Mouse (Mus musculus): ENCODE data around the gene Rcan1.

DNA sequence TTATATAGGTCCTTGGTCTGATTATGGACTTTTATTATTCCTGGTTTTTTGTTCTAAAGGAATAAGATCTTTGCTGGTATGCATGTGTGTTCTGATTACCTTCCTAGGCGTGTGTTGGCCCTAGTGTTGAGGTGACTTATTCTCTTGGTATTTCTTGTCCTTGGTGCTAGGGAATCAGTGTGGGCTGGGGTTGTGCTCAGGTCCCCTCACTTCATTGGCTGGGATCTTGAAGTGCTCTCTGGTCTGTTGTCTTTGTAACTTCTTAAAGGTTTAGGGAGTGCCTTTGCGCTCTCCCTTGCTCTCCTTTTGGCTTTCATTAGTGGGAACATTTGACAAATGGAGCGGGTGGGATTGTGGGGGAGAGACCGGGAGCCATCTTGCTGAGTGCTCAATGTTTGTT, 36.9 kb upstream of the Rcan1 start:
- TF ChIP-seq GATA1 (IDR thresholded peaks at IDR 0.05; ENCODE audit: borderline replicate concordance, low read length) (no peak), FLI1 (IDR thresholded peaks at IDR 0.05; ENCODE audit: low read length) (no peak)
